Mouse (Mus musculus) cerebellum, adult 2 months (tissue): ENCODE measurements around the gene Clasp1.

ENCODE experiments used
- CTCF ChIP-seq: fragments of 200-500 bp; IDR thresholded peaks from 2 replicates; pipeline ENCODE4 v1.5.1; 2011; ENCODE audit warnings: low read depth, mild to moderate bottlenecking, control low read depth, low read length, moderate library complexity, borderline replicate concordance; ENCODE audit not compliant: insufficient read depth
- POLR2A ChIP-seq: fragments of 200-500 bp; IDR thresholded peaks from 2 replicates; pipeline ENCODE4 v1.6.1; 2011; ENCODE audit warnings: low read length, control low read depth, borderline replicate concordance; ENCODE audit not compliant: insufficient read depth

GRCm38 (mm10) chr1:118349922-118350321 is 38.9 kb upstream of the Clasp1 start:
- TF ChIP-seq CTCF (no peak), POLR2A (no peak)
